Mouse (Mus musculus) erythroblast, embryonic 14.5 days (primary cell): ENCODE measurements around the gene Dctn1. TPM values are rescaled to one million over a fixed set of nuclear protein-coding genes. Genes with fewer than 3 reads are reported as not detected.

Experiments
- H3K27me3 ChIP-seq: 2 replicates; pipeline ENCODE4 v1.6.1; 2012; ENCODE audit warnings: inconsistent platforms; ENCODE audit not compliant: control insufficient read depth
- H3K36me3 ChIP-seq: 2 replicates; pipeline ENCODE4 v1.6.1; 2012; ENCODE audit warnings: mild to moderate bottlenecking, inconsistent platforms; ENCODE audit not compliant: control insufficient read depth
- H3K4me1 ChIP-seq: 2 replicates; pipeline ENCODE4 v1.6.1; 2012; ENCODE audit warnings: inconsistent platforms; ENCODE audit not compliant: control insufficient read depth
- H3K4me3 ChIP-seq: replicated peaks from 2 replicates; pipeline ENCODE3; 2012; ENCODE audit warnings: moderate library complexity, mild to moderate bottlenecking, inconsistent platforms
- H3K9me3 ChIP-seq: 2 replicates; pipeline ENCODE4 v1.6.1; 2012; ENCODE audit warnings: low read length, inconsistent platforms, mixed read lengths; ENCODE audit not compliant: control insufficient read depth
- GATA1 ChIP-seq: IDR thresholded peaks from 2 replicates; pipeline ENCODE4 v1.6.1; 2012; ENCODE audit warnings: low read length, inconsistent platforms, mixed read lengths
- TAL1 ChIP-seq: IDR thresholded peaks from 3 replicates; pipeline ENCODE4 v1.6.1; 2012; ENCODE audit warnings: low read length, inconsistent platforms, mixed read lengths
- polyA plus RNA-seq: library from polyadenylated mRNA; stranded (reverse); fragments of >175 nt; gene quantifications from 2 replicates; pipeline ENCODE4 v1.2.3, GENCODE M21; 2012

The Dctn1 gene
- polyA plus RNA-seq, 1 experiment: 36.9 TPM

GRCm38 (mm10) chr6:83234280-83234741 is 68.6 kb downstream of the Dctn1 start:
- H3K9me3 ChIP-seq: peaks cover 4% of the 10 kb centered on the region; the same call in 1 of the 2 replicates
- H3K36me3 ChIP-seq: no peaks in the 10 kb centered on the region
- TF ChIP-seq TAL1: no peak
- TF ChIP-seq GATA1: no peak
- H3K4me1 ChIP-seq: peaks cover 21% of the 10 kb centered on the region
- H3K27me3 ChIP-seq: peaks cover 79% of the 10 kb centered on the region
- H3K4me3 ChIP-seq: peak overlapping the region; percentile 4

DNA sequence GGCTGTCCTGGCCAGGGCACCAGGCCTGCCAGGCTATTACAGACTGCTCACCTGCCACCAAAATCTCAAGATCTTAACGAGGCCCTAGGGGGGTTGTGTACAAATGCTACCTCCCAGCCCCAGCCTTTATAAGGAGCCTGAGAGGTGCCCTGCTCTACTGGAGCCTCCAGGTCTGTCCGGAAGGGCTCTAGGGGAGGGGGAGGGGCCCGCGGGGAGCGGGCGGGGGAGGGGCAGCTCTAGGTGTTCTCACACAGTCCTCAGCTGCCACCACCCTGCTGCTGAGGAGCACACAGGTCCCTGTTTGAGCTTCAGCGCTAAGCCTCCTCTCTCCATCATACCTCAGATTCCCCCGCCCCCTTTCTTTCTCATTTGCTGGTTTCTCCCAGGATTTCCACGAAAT is 71.4 kb downstream of the Dctn1 start:
- H3K4me1 ChIP-seq: peaks cover 26% of the 10 kb centered on the region
- TF ChIP-seq GATA1: no peak
- no peak for TF ChIP-seq TAL1
- no peak overlapping the region for H3K4me3 ChIP-seq
- H3K36me3 ChIP-seq: no peaks in the 10 kb centered on the region
- H3K9me3 ChIP-seq: peaks cover 4% of the 10 kb centered on the region; the same call in 1 of the 2 replicates
- H3K27me3 ChIP-seq: peaks cover 94% of the 10 kb centered on the region

DNA sequence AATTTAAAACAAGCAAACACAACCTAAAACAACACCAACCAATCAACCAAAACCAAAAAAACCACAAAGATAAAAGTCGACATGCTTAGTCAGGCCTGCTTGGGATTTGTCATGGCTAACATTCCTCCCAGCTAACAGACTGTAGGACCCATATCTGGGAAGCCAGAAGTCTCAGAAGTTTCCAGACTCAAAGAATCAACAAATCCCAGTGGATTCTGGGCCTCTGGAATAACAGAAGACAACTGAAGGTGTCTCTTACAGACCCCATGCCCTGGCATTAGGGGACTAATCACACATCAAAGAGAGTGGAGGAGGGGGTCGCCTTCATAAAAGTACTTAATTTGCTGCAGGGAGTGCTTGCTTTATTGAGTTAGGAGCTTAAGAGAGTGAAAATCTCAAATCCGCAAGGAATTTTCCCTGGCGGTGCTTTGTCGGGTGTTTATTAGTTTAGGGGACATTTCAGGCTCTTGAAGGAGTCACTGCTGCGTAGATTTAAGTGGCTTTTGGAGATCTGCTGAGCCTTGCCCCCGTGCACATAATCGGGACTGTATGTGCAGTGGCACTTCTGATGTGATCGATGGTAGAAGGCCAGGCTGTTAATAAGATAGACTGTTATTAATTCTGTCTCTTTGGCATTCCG is 78.8 kb downstream of the Dctn1 start:
- TF ChIP-seq GATA1: no peak
- TF ChIP-seq TAL1: no peak
- H3K9me3 ChIP-seq: no peaks in the 10 kb centered on the region
- H3K4me3 ChIP-seq: no peak overlapping the region
- H3K4me1 ChIP-seq: peaks cover 68% of the 10 kb centered on the region
- H3K27me3 ChIP-seq: peaks cover 31% of the 10 kb centered on the region
- H3K36me3 ChIP-seq: peaks cover 32% of the 10 kb centered on the region

- Histone ChIP-seq H3K27me3 (peaks cover 25% of the 10 kb centered on the region), H3K36me3 (peaks cover 38% of the 10 kb centered on the region), H3K9me3 (no peaks in the 10 kb centered on the region), H3K4me3 (peak overlapping the region; percentile 74), H3K4me1 (peaks cover 72% of the 10 kb centered on the region)
- TF ChIP-seq GATA1 (no peak), TAL1 (no peak)
Observed at GRCm38 (mm10) chr6:83245134-83245533, 79.4 kb downstream of the Dctn1 start.

DNA sequence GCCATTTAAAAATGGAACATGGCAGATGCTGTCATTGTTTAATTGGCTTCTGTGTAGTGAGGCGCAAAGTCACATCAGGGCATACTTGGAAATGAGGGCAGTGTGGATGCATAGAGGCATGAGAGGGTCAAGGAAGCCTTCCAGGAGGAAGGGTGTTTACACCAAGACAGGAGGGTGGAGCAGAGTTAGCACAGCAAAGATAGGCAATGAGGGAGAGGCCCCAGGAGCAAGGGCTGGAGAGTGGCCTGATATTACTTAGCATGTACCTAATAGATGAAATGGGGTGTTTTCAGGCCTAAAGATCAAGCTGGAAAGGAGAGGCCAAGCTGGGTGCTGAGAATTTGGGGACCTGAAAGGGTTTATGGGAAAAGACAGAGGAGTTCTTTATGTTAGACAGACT is 80.3 kb downstream of the Dctn1 start:
- TF ChIP-seq TAL1 (no peak), GATA1 (no peak)
- Histone ChIP-seq H3K9me3 (no peaks in the 10 kb centered on the region), H3K27me3 (peaks cover 16% of the 10 kb centered on the region), H3K4me1 (peaks cover 76% of the 10 kb centered on the region), H3K36me3 (peaks cover 41% of the 10 kb centered on the region), H3K4me3 (peak overlapping the region; percentile 74)

DNA sequence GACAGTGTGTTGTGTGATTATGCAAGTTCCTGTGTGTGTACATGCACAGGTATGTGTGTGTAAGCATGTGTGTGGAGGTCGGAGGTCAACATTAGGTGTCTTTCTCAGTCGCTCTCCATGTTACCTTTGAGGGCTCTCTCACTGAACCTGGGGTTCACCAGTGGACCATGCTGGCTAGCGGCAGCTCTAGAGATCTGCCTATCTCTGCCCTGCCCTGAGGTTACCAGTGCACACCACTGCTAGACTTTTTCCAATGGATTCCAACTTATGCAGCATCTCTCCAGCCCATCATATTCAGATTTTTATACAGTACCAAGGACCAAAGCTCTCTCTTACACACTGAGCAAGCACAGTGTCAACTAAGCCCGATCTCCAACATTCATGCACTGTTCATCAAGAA is 81.0 kb downstream of the Dctn1 start:
- Histone ChIP-seq H3K4me3 (peak overlapping the region; percentile 74), H3K4me1 (peaks cover 76% of the 10 kb centered on the region), H3K9me3 (no peaks in the 10 kb centered on the region), H3K27me3 (peaks cover 9% of the 10 kb centered on the region), H3K36me3 (peaks cover 41% of the 10 kb centered on the region)
- TF ChIP-seq GATA1: no peak
- TF ChIP-seq TAL1: no peak

DNA sequence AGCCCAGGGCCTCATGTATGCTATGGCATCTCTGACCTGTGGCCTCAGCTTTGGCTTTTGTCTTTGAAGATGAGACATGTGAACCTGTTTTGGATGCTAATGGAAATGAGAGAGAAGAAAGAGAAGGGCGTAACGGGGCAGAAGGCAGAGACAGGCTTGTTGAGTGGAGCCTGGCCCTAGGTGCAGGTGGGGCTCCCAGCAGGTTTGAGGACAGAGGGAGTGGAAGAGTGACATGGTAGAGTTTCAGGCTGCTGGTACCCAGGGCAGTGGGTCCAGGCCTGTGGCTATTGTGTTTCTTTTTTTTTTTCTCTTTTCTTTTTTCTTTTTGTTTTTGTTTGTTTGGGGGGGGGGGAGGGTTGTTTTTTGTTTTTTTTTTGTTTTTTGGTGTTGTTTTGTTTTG is 81.4 kb downstream of the Dctn1 start:
- H3K36me3 ChIP-seq: peaks cover 41% of the 10 kb centered on the region
- peaks cover 5% of the 10 kb centered on the region; the same call in 1 of the 2 replicates for H3K27me3 ChIP-seq
- peaks cover 73% of the 10 kb centered on the region for H3K4me1 ChIP-seq
- peak overlapping the region; percentile 74 for H3K4me3 ChIP-seq
- no peaks in the 10 kb centered on the region for H3K9me3 ChIP-seq
- no peak for TF ChIP-seq GATA1
- TF ChIP-seq TAL1: no peak

Other genes with a start within 250 kb of the Dctn1 start
- not detected in 2 replicates for gene Sema4f, start 226.2 kb upstream of the Dctn1 start, polyA plus RNA-seq
- gene M1ap, start 219.0 kb upstream of the Dctn1 start, polyA plus RNA-seq: 8.2 and 8.8 TPM in 2 replicates
- 27.8 and 28.7 TPM in 2 replicates for gene Dok1, start 132.4 kb upstream of the Dctn1 start, polyA plus RNA-seq
- 0.01 and 0.02 TPM in 2 replicates for gene Loxl3, start 131.7 kb upstream of the Dctn1 start, polyA plus RNA-seq
- gene Aup1, start 111.4 kb upstream of the Dctn1 start, polyA plus RNA-seq: 310 and 339 TPM in 2 replicates
- gene Htra2, start 110.6 kb upstream of the Dctn1 start, polyA plus RNA-seq: 6.2 and 6.6 TPM in 2 replicates
- gene Dqx1, start 108.1 kb upstream of the Dctn1 start, polyA plus RNA-seq: 0.14 and 0.18 TPM in 2 replicates
- not detected in 2 replicates for gene Tlx2, start 95.6 kb upstream of the Dctn1 start, polyA plus RNA-seq
- gene Pcgf1, start 88.1 kb upstream of the Dctn1 start, polyA plus RNA-seq: 1.5 and 2.2 TPM in 2 replicates
- gene Lbx2, start 79.6 kb upstream of the Dctn1 start, polyA plus RNA-seq: 0.05 TPM in 1 of 2 replicates, not detected in the other
- gene Ccdc142, start 64.3 kb upstream of the Dctn1 start, polyA plus RNA-seq: 0.18 and 0.43 TPM in 2 replicates
- 0.18 and 0.27 TPM in 2 replicates for gene Gm42688, start 64.3 kb upstream of the Dctn1 start, polyA plus RNA-seq
- 12.3 and 12.8 TPM in 2 replicates for gene Mrpl53, start 56.9 kb upstream of the Dctn1 start, polyA plus RNA-seq
- 3.9 and 4.2 TPM in 2 replicates for gene Mogs, start 50.4 kb upstream of the Dctn1 start, polyA plus RNA-seq
- gene Wbp1, start 44.4 kb upstream of the Dctn1 start, polyA plus RNA-seq: 16.2 and 18.3 TPM in 2 replicates
- 26.4 TPM in 2 replicates for gene Ino80b, start 40.5 kb upstream of the Dctn1 start, polyA plus RNA-seq
- gene Rtkn, start 30.5 kb upstream of the Dctn1 start, polyA plus RNA-seq: 0.26 and 0.39 TPM in 2 replicates
- 0.01 and 0.02 TPM in 2 replicates for gene Wdr54, start 9.5 kb upstream of the Dctn1 start, polyA plus RNA-seq
- gene 1700003E16Rik, start 9.5 kb upstream of the Dctn1 start, polyA plus RNA-seq: not detected in 2 replicates
- 1.8 and 2.3 TPM in 2 replicates for gene Slc4a5, start 53.9 kb downstream of the Dctn1 start, polyA plus RNA-seq
- gene Mthfd2, start 160.0 kb downstream of the Dctn1 start, polyA plus RNA-seq: 5.3 and 6.1 TPM in 2 replicates
- 1.8 and 2.4 TPM in 2 replicates for gene Mob1a, start 160.1 kb downstream of the Dctn1 start, polyA plus RNA-seq
- gene Bola3, start 183.2 kb downstream of the Dctn1 start, polyA plus RNA-seq: 25.9 and 28.1 TPM in 2 replicates